Mouse (Mus musculus): Measurements from ENCODE around the gene Maip1. TPM values are rescaled to one million over a fixed set of nuclear protein-coding genes. Genes with fewer than 3 reads are reported as not detected.

Maip1 gene
- polyA plus RNA-seq (2015; fragmentation: Nextera tagmentation; extraction: Ambion mirVana): 18.3 and 19.4 TPM in 2 replicates

GRCm38 (mm10) chr1:57406187-57407151 lies at the start of gene Maip1, which contains the start of gene Tyw5:
Gene Maip1 (plus strand): TSS chr1:57406328.
Gene Tyw5 (minus strand): TSS chr1:57407101.
- no peaks in the 10 kb centered on the region for H3K36me3 ChIP-seq (ENCODE audit: control insufficient read depth, insufficient read depth, low read length)
- H3K4me2 ChIP-seq (ENCODE audit: low read length): peak within 1 kb of the TSS; percentile 95
- H3K9ac ChIP-seq (ENCODE audit: low read depth, low read length): peak within 1 kb of the TSS; percentile 93
- H3K4me3 ChIP-seq (ENCODE audit: low read depth, low read length): peak within 1 kb of the TSS; percentile 93
- WGBS: under 1% methylated on average over 72 of the region's 72 CpGs
- H3K9me3 ChIP-seq (replicated peaks; ENCODE audit: control insufficient read depth, low read length, poor library complexity, severe bottlenecking): no peaks in the 10 kb centered on the region
- no peaks in the 10 kb centered on the region for H3K27me3 ChIP-seq (ENCODE audit: control insufficient read depth, insufficient read depth, low read depth, low read length)
- peak within 1 kb of the TSS; percentile 96 for H3K27ac ChIP-seq (ENCODE audit: low read length)
- ATAC-seq: peak; percentile 94
- H3K4me1 ChIP-seq (ENCODE audit: control insufficient read depth, insufficient read depth, low read length): peaks cover 34% of the 10 kb centered on the region

- Histone ChIP-seq H3K36me3 (ENCODE audit: control insufficient read depth, insufficient read depth, low read length) (no peaks in the 10 kb centered on the region), H3K27me3 (ENCODE audit: control insufficient read depth, insufficient read depth, low read depth, low read length) (no peaks in the 10 kb centered on the region), H3K9ac (ENCODE audit: low read depth, low read length) (no peak overlapping the region), H3K4me1 (ENCODE audit: control insufficient read depth, insufficient read depth, low read length) (no peaks in the 10 kb centered on the region), H3K4me3 (ENCODE audit: low read depth, low read length) (no peak overlapping the region), H3K4me2 (ENCODE audit: low read length) (no peak overlapping the region), H3K27ac (ENCODE audit: low read length) (no peak overlapping the region), H3K9me3 (replicated peaks; ENCODE audit: control insufficient read depth, low read length, poor library complexity, severe bottlenecking) (no peaks in the 10 kb centered on the region)
- peak; percentile 67 for ATAC-seq
- 62% methylated on average over 5 of the region's 5 CpGs for WGBS
Observed at GRCm38 (mm10) chr1:57358546-57358945, 47.6 kb upstream of the Maip1 start.

GRCm38 (mm10) chr1:57367446-57367845 lies 38.7 kb upstream of the Maip1 start:
- H3K27ac ChIP-seq (ENCODE audit: low read length): no peak overlapping the region
- H3K4me1 ChIP-seq (ENCODE audit: control insufficient read depth, insufficient read depth, low read length): no peaks in the 10 kb centered on the region
- no peaks in the 10 kb centered on the region for H3K36me3 ChIP-seq (ENCODE audit: control insufficient read depth, insufficient read depth, low read length)
- no peaks in the 10 kb centered on the region for H3K27me3 ChIP-seq (ENCODE audit: control insufficient read depth, insufficient read depth, low read depth, low read length)
- no peak overlapping the region for H3K4me2 ChIP-seq (ENCODE audit: low read length)
- ATAC-seq: no peak
- no peak overlapping the region for H3K9ac ChIP-seq (ENCODE audit: low read depth, low read length)
- H3K4me3 ChIP-seq (ENCODE audit: low read depth, low read length): no peak overlapping the region
- 91% methylated on average over 3 of the region's 3 CpGs for WGBS
- H3K9me3 ChIP-seq (replicated peaks; ENCODE audit: control insufficient read depth, low read length, poor library complexity, severe bottlenecking): no peaks in the 10 kb centered on the region

- H3K36me3 ChIP-seq (ENCODE audit: control insufficient read depth, insufficient read depth, low read length): no peaks in the 10 kb centered on the region
- no peak overlapping the region for H3K4me2 ChIP-seq (ENCODE audit: low read length)
- no peaks in the 10 kb centered on the region for H3K9me3 ChIP-seq (replicated peaks; ENCODE audit: control insufficient read depth, low read length, poor library complexity, severe bottlenecking)
- H3K27ac ChIP-seq (ENCODE audit: low read length): no peak overlapping the region
- H3K4me3 ChIP-seq (ENCODE audit: low read depth, low read length): no peak overlapping the region
- no peaks in the 10 kb centered on the region for H3K4me1 ChIP-seq (ENCODE audit: control insufficient read depth, insufficient read depth, low read length)
- no peak for ATAC-seq
- H3K9ac ChIP-seq (ENCODE audit: low read depth, low read length): no peak overlapping the region
- 87% methylated on average over 4 of the region's 4 CpGs for WGBS
- H3K27me3 ChIP-seq (ENCODE audit: control insufficient read depth, insufficient read depth, low read depth, low read length): no peaks in the 10 kb centered on the region
Observed at GRCm38 (mm10) chr1:57369111-57369510, 37.0 kb upstream of the Maip1 start.

GRCm38 (mm10) chr1:57370451-57370850 lies 35.7 kb upstream of the Maip1 start:
- Histone ChIP-seq H3K4me3 (ENCODE audit: low read depth, low read length) (no peak overlapping the region), H3K9me3 (replicated peaks; ENCODE audit: control insufficient read depth, low read length, poor library complexity, severe bottlenecking) (no peaks in the 10 kb centered on the region), H3K27me3 (ENCODE audit: control insufficient read depth, insufficient read depth, low read depth, low read length) (no peaks in the 10 kb centered on the region), H3K27ac (ENCODE audit: low read length) (no peak overlapping the region), H3K36me3 (ENCODE audit: control insufficient read depth, insufficient read depth, low read length) (no peaks in the 10 kb centered on the region), H3K4me1 (ENCODE audit: control insufficient read depth, insufficient read depth, low read length) (no peaks in the 10 kb centered on the region), H3K9ac (ENCODE audit: low read depth, low read length) (no peak overlapping the region), H3K4me2 (ENCODE audit: low read length) (no peak overlapping the region)
- ATAC-seq: no peak
- WGBS: 83% methylated on average over 4 of the region's 4 CpGs

- 92% methylated on average over 2 of the region's 2 CpGs for WGBS
- ATAC-seq: no peak
- no peak overlapping the region for H3K27ac ChIP-seq (ENCODE audit: low read length)
Observed at GRCm38 (mm10) chr1:57375276-57375675, 30.9 kb upstream of the Maip1 start.

GRCm38 (mm10) chr1:57376806-57377205 lies 29.3 kb upstream of the Maip1 start:
- ATAC-seq: no peak
- Histone ChIP-seq H3K36me3 (ENCODE audit: control insufficient read depth, insufficient read depth, low read length) (no peaks in the 10 kb centered on the region), H3K9me3 (replicated peaks; ENCODE audit: control insufficient read depth, low read length, poor library complexity, severe bottlenecking) (no peaks in the 10 kb centered on the region), H3K4me2 (ENCODE audit: low read length) (peak overlapping the region; percentile 52), H3K27me3 (ENCODE audit: control insufficient read depth, insufficient read depth, low read depth, low read length) (no peaks in the 10 kb centered on the region), H3K27ac (ENCODE audit: low read length) (no peak overlapping the region), H3K4me1 (ENCODE audit: control insufficient read depth, insufficient read depth, low read length) (peaks cover 13% of the 10 kb centered on the region), H3K4me3 (ENCODE audit: low read depth, low read length) (peak overlapping the region; percentile 98; the same call in 1 of the 2 replicates), H3K9ac (ENCODE audit: low read depth, low read length) (no peak overlapping the region)
- 63% methylated on average over 6 of the region's 6 CpGs for WGBS

More at GRCm38 (mm10) chr1:57375276-57375675, 30.9 kb upstream of the Maip1 start:
- Histone ChIP-seq H3K27me3 (ENCODE audit: control insufficient read depth, insufficient read depth, low read depth, low read length) (no peaks in the 10 kb centered on the region), H3K4me3 (ENCODE audit: low read depth, low read length) (no peak overlapping the region), H3K4me1 (ENCODE audit: control insufficient read depth, insufficient read depth, low read length) (peaks cover 13% of the 10 kb centered on the region), H3K4me2 (ENCODE audit: low read length) (no peak overlapping the region), H3K9ac (ENCODE audit: low read depth, low read length) (no peak overlapping the region), H3K9me3 (replicated peaks; ENCODE audit: control insufficient read depth, low read length, poor library complexity, severe bottlenecking) (no peaks in the 10 kb centered on the region), H3K36me3 (ENCODE audit: control insufficient read depth, insufficient read depth, low read length) (no peaks in the 10 kb centered on the region)

- peak within 1 kb of the TSS; percentile 98 for H3K4me3 ChIP-seq (ENCODE audit: low read depth, low read length)
- no peaks in the 10 kb centered on the region for H3K27me3 ChIP-seq (ENCODE audit: control insufficient read depth, insufficient read depth, low read depth, low read length)
- H3K27ac ChIP-seq (ENCODE audit: low read length): peak within 1 kb of the TSS; percentile 88
- peak within 1 kb of the TSS; percentile 67 for H3K4me2 ChIP-seq (ENCODE audit: low read length)
- no peaks in the 10 kb centered on the region for H3K9me3 ChIP-seq (replicated peaks; ENCODE audit: control insufficient read depth, low read length, poor library complexity, severe bottlenecking)
- ATAC-seq: peak; percentile 97
- no peaks in the 10 kb centered on the region for H3K36me3 ChIP-seq (ENCODE audit: control insufficient read depth, insufficient read depth, low read length)
- peaks cover 13% of the 10 kb centered on the region for H3K4me1 ChIP-seq (ENCODE audit: control insufficient read depth, insufficient read depth, low read length)
- H3K9ac ChIP-seq (ENCODE audit: low read depth, low read length): peak within 1 kb of the TSS; percentile 97
- WGBS: under 1% methylated on average over 79 of the region's 81 CpGs
Observed at GRCm38 (mm10) chr1:57377376-57378341, 28.5 kb upstream of the Maip1 start, which contains the start of gene 1700066M21Rik. Gene 1700066M21Rik (plus strand): TSS chr1:57377620.
